Mouse (Mus musculus) kidney, postnatal 0 days (tissue): ENCODE measurements around the gene Eif1. TPM values are rescaled to one million over a fixed set of nuclear protein-coding genes. Genes with fewer than 3 reads are reported as not detected.

Source experiments
- ATAC-seq: fragments of 200-750 bp; cut with Nextera tagmentation; replicated peaks from 2 replicates; pipeline ENCODE4 v1.8.0; 2017; ENCODE audit warnings: low read depth, moderate number of reproducible peaks, moderate TSS enrichment, moderate library complexity; ENCODE audit not compliant: low FRiP score
- DNase-seq: peaks from one replicate; pipeline ENCODE4 v3.0.0-alpha.2; 2016; ENCODE audit warnings: low spot score
- H3K27ac ChIP-seq: fragments of 300-500 bp; sonication (generic); 2 replicates; pipeline ENCODE4 v1.5.1; 2014; ENCODE audit warnings: mild to moderate bottlenecking
- H3K27me3 ChIP-seq: fragments of 300-500 bp; sonication (generic); 2 replicates; pipeline ENCODE4 v1.6.1; 2014; ENCODE audit warnings: low read length, mixed read lengths; ENCODE audit not compliant: insufficient read depth
- H3K36me3 ChIP-seq: fragments of 300-500 bp; sonication (generic); 2 replicates; pipeline ENCODE4 v1.6.1; 2014; ENCODE audit warnings: low read length, mixed read lengths; ENCODE audit not compliant: insufficient read depth
- H3K4me1 ChIP-seq: fragments of 300-500 bp; sonication (generic); replicated peaks from 2 replicates; pipeline ENCODE4 v1.6.1; 2014; ENCODE audit warnings: antibody characterized with exemption, low read length, mixed read lengths; ENCODE audit not compliant: insufficient read depth
- H3K4me2 ChIP-seq: fragments of 300-500 bp; sonication (generic); 2 replicates; pipeline ENCODE4 v1.6.1; 2014; ENCODE audit warnings: mild to moderate bottlenecking, low read length, moderate library complexity, mixed read lengths
- H3K4me3 ChIP-seq: fragments of 300-500 bp; sonication (generic); replicated peaks from 2 replicates; pipeline ENCODE4 v1.5.1; 2014; ENCODE audit warnings: low read depth, low read length
- H3K9ac ChIP-seq: fragments of 300-500 bp; sonication (generic); 2 replicates; pipeline ENCODE4 v1.6.1; 2014; ENCODE audit warnings: low read depth, low read length
- H3K9me3 ChIP-seq: fragments of 300-500 bp; sonication (generic); replicated peaks from 2 replicates; pipeline ENCODE4 v1.6.1; 2016; ENCODE audit warnings: low read length, inconsistent platforms, mixed read lengths
- CTCF ChIP-seq: IDR thresholded peaks from 2 replicates; pipeline ENCODE4 v1.5.1; 2016; ENCODE audit warnings: antibody characterized with exemption, low read depth, mild to moderate bottlenecking, moderate library complexity
- WGBS: fragments of 180-500 bp; shearing (Covaris S2); extraction: QIAGEN DNeasy Blood & Tissue Kit; methylation state at CpG from one replicate; pipeline ENCODE4 v1.1.7; 2014; 5-methylcytosine and 5-hydroxymethylcytosine counted together
- polyA plus RNA-seq: library from polyadenylated mRNA; unstranded; fragments of >200 nt; fragmentation: Nextera tagmentation; extraction: Ambion mirVana; gene quantifications from 2 replicates; pipeline ENCODE4 v1.2.1, GENCODE M21; 2015

The Eif1 gene
- polyA plus RNA-seq, 1 experiment from 2014 or later, result 1,736 TPM

DNA sequence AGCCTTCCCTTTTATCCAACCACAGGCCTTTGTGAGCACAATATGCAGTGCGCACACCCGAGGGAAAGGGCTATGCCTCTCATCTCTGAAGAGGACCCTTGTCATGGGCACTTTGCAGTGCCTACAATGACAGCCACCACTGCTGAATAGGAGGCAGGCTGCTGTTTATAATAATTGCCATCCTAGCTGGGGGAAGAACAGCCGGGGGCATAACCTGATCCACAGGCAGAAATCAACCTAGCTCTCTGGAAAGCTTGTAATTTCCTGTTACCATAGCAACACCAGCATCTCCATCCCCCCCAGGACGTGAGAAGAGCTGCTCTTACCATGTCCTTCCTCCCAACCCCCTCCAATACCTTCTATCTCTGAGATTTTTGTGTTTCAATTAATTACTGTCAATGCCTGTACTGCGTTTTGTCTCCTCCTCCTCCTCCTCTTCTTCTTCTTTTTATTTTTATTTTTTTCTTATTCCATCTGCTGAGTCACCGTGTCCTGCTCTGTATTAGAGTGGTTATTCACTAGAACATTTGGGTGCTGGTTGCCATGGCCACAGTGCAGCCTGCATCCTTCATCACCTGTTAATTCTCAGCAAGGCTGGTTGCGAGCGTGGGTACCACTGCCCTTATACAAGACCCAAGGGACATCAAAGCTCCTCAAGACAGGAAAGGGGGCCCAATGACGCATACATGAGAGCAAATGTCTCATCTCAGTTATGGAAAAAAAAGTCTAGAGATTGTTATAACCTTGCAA, 13.3 kb downstream of the Eif1 start:
- H3K36me3 ChIP-seq, result no peaks in the 10 kb centered on the region
- H3K27me3 ChIP-seq, result no peaks in the 10 kb centered on the region
- ATAC-seq, result no peak
- no peak overlapping the region for H3K9ac ChIP-seq
- H3K4me3 ChIP-seq, result no peak overlapping the region
- no peak for DNase-seq
- no peaks in the 10 kb centered on the region for H3K9me3 ChIP-seq
- no peak overlapping the region for H3K27ac ChIP-seq
- WGBS, result 61% methylated on average over 9 of the region's 9 CpGs
- H3K4me2 ChIP-seq, result no peak overlapping the region
- no peaks in the 10 kb centered on the region for H3K4me1 ChIP-seq
- no peak for TF ChIP-seq CTCF

DNA sequence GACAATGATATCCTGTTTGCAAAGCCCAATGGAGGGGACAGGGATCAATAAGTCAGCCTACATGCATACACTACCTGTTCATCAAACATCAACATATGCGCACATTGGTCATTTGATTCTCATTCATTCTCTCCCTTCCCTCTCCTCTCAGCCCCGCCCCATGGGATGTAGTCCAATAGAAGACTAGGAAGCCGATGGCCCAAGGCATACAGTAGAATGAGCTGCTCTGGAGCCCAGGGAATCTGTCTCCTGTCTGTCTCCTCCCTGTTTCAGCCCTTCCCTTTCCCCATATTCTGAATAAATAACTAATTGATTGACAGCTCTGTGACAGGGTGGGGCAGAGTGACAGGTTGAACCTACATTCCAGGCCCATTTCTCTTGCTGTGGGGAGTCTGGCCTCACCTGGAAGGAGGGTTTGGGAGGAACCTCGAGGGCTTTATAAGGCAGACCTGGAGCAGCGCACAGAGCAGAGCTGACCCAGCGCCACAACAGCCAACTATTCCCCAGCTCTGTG, 14.3 kb downstream of the Eif1 start, which contains the start of gene Gast:
Gast (plus strand) TSS at position 464 of the 514 bp plus-strand sequence.
- 79% methylated on average over 6 of the region's 6 CpGs for WGBS
- Histone ChIP-seq H3K4me2 (no peak within 1 kb of the TSS), H3K36me3 (no peaks in the 10 kb centered on the region), H3K4me3 (no peak within 1 kb of the TSS), H3K27me3 (no peaks in the 10 kb centered on the region), H3K9me3 (no peaks in the 10 kb centered on the region), H3K4me1 (no peaks in the 10 kb centered on the region), H3K27ac (no peak within 1 kb of the TSS), H3K9ac (no peak within 1 kb of the TSS)
- TF ChIP-seq CTCF, result no peak
- no peak for DNase-seq
- ATAC-seq, result no peak

DNA sequence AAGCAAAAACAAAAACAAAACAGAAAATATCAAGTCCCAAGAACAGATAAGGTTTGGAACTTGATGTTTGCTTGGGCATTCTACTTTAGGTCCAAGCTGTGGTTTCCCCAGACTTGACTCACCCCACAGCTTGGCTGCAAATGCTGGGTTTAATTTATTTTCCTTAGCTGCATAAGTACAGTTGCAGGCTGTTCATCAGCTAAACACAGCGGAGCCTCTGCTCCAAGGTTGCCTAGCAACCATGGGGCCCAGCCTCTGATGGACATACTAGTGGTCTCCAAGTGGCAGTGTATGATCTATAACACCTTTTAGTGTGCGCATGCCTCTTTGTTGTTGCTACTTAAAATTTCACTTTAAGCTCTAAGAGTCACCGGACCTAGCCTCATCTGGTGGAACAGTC, 16.0 kb downstream of the Eif1 start:
- WGBS, result 45% methylated on average over 3 of the region's 3 CpGs
- Histone ChIP-seq H3K27ac (no peak overlapping the region), H3K4me3 (no peak overlapping the region)

DNA sequence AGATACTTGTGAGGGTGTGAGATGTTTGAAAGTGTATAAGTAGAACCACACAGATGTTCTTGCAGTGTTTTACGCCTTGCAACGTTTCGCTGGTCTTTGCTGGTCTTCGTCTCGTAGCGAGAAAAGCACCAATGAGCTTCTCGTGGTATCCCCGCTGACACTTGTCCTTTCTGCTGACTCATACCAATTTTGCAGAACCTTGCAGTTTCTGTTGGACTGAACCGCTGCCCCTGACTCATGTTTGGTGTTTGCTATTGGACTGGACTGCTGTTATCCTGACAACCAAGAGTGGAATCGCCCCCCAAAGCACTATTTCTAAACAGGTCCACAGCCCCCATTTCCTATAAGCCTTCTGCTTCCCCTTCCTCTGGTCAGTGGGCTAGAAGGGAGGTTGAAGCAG, 24.6 kb downstream of the Eif1 start:
- ATAC-seq (no peak), DNase-seq (no peak)
- no peaks in the 10 kb centered on the region for H3K9me3 ChIP-seq
- no peak overlapping the region for H3K9ac ChIP-seq
- no peaks in the 10 kb centered on the region for H3K27me3 ChIP-seq
- H3K4me2 ChIP-seq, result no peak overlapping the region
- no peak overlapping the region for H3K4me3 ChIP-seq
- TF ChIP-seq CTCF, result no peak
- H3K4me1 ChIP-seq, result no peaks in the 10 kb centered on the region
- H3K36me3 ChIP-seq, result no peaks in the 10 kb centered on the region
- H3K27ac ChIP-seq, result no peak overlapping the region
- 84% methylated on average over 10 of the region's 10 CpGs for WGBS

More for the DNA sequence above, 16.0 kb downstream of the Eif1 start:
- TF ChIP-seq CTCF, result no peak
- Histone ChIP-seq H3K9ac (no peak overlapping the region), H3K36me3 (no peaks in the 10 kb centered on the region), H3K4me2 (no peak overlapping the region), H3K9me3 (no peaks in the 10 kb centered on the region), H3K4me1 (no peaks in the 10 kb centered on the region), H3K27me3 (no peaks in the 10 kb centered on the region)
- ATAC-seq (no peak), DNase-seq (no peak)

DNA sequence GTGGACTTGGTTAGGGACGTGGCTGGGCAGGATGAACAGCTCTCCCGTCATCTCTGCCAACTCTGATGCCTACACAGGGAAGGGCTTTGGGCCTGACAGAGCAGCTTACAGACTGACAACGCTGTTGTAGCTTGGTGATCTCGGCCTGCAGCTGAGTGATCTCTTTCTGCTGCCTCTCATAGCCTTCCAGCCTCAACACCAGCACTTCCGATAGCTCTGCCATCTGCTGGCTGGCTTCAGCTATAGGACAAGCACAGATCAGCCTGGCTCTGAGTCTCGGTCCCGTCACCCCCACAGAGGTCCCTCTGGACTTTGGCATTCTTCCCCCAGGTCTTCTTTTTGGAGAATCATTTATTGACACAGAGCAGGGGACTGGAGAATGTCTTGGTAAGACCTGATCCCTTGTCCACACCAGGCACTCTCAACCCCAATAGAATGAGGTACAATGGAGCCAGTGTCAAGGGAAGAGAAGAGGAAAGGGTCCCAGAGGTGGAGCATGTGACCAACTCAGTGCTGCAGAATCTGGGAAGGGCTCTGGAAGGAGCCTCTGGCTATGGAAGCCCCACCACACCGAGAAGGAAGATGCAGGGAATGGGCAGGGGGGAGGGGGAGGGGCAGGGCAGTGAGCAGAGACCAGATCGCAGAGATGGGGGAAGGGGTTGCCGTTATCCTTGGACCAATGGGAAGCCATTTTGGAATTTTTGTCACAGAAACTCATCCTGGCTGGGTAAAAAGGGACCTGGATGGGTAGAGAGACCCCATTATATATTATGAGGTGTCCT, 32.6 kb downstream of the Eif1 start:
- no peaks in the 10 kb centered on the region for H3K36me3 ChIP-seq
- H3K4me3 ChIP-seq, result no peak overlapping the region
- ATAC-seq (no peak), DNase-seq (peak; percentile 62)
- H3K9me3 ChIP-seq, result no peaks in the 10 kb centered on the region
- peaks cover 9% of the 10 kb centered on the region for H3K27me3 ChIP-seq
- peak; percentile 67 for TF ChIP-seq CTCF
- no peak overlapping the region for H3K4me2 ChIP-seq
- no peak overlapping the region for H3K27ac ChIP-seq
- H3K4me1 ChIP-seq, result no peaks in the 10 kb centered on the region
- no peak overlapping the region for H3K9ac ChIP-seq
- WGBS, result 34% methylated on average over 10 of the region's 10 CpGs

DNA sequence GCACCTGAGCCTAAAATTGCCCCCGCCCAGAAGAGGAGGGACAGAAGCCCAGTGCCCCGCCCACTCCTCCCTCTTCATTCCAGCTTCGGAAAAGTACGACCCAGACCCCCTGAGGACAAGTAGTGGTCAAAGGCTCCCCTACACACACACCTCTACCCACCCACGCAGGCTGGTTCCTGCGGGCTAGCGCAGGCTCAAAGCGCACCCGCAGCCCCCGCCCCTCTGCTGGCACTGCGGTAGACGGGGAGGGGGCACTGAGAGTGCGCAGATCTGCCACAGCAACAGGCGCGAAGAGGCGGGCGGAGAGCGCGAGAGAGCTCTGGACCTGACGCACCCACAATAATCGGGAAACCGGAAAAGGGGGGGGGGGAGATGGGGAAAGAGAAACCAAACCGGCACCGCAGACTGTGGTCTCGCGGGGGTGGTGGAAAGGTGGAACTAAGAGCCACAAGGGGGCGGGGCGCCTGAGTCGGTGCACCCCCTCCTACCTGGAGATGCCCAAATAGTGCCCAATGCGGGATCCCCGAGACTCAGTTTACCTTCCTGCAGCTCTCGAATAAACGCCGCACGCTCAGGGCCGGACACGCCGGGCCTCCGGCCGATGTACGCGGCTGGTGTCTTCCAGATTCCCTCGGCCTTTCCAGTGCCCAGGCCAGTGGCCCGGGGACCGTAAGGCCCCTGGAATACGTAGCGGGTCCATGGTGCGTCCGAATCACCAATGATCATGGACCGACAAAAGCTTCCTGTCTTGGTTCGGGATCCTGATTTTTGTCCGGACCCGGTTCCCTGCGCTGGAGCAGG, 35.7 kb downstream of the Eif1 start:
- Histone ChIP-seq H3K4me3 (peak overlapping the region; percentile 71), H3K36me3 (no peaks in the 10 kb centered on the region), H3K9ac (peak overlapping the region; percentile 71), H3K9me3 (no peaks in the 10 kb centered on the region), H3K27ac (no peak overlapping the region; the same call in 1 of the 2 replicates), H3K4me2 (peak overlapping the region; percentile 100), H3K27me3 (peaks cover 9% of the 10 kb centered on the region), H3K4me1 (no peaks in the 10 kb centered on the region)
- TF ChIP-seq CTCF, result no peak
- DNase-seq (peak; percentile 36), ATAC-seq (0 out of 2 replicates have a peak, but pooled peaks have one; percentile 30)
- WGBS, result 1% methylated on average over 49 of the region's 54 CpGs
